Mouse (Mus musculus) C2C12 (cell line): ENCODE measurements around the gene Ncmap. TPM values are rescaled to one million over a fixed set of nuclear protein-coding genes. Genes with fewer than 3 reads are reported as not detected.
A peak's percentile ranks its signal among the peaks of the same experiment; 100 is the strongest.

Experiments used
- H3K27me3 ChIP-seq: one replicate; pipeline ENCODE4 v1.6.1; 2011; ENCODE audit not compliant: control insufficient read depth, insufficient read depth, insufficient read length
- H3K36me3 ChIP-seq: one replicate; pipeline ENCODE4 v1.6.1; 2011; ENCODE audit not compliant: control insufficient read depth, insufficient read depth
- H3K4me3 ChIP-seq: one replicate; pipeline ENCODE4 v1.5.1; 2011; ENCODE audit warnings: mild to moderate bottlenecking, control low read depth; ENCODE audit not compliant: poor library complexity, insufficient read depth, severe bottlenecking
- H3K79me2 ChIP-seq: one replicate; pipeline ENCODE4 v1.6.1; 2011; ENCODE audit not compliant: control insufficient read depth, insufficient read depth
- H3K79me3 ChIP-seq: one replicate; pipeline ENCODE4 v1.6.1; 2011; ENCODE audit warnings: low read depth, control low read depth
- H3ac ChIP-seq: one replicate; pipeline ENCODE3; 2011; ENCODE audit warnings: low read depth; ENCODE audit not compliant: control insufficient read depth, insufficient read length
- CEBPB ChIP-seq: IDR thresholded peaks from one replicate; pipeline ENCODE4 v1.6.1; 2011; ENCODE audit warnings: low read depth, mild to moderate bottlenecking, control low read depth, moderate library complexity
- CTCF ChIP-seq: IDR thresholded peaks from one replicate; pipeline ENCODE4 v1.5.1; 2011; ENCODE audit not compliant: control insufficient read depth, insufficient read depth, insufficient read length
- FOSL1 ChIP-seq: IDR thresholded peaks from one replicate; pipeline ENCODE4 v1.8.0; 2011; ENCODE audit warnings: mild to moderate bottlenecking, low read length; ENCODE audit not compliant: poor library complexity, insufficient read depth, severe bottlenecking
- MAX ChIP-seq: IDR thresholded peaks from one replicate; pipeline ENCODE4 v1.6.1; 2011; ENCODE audit warnings: mild to moderate bottlenecking, control low read depth
- MYOD1 ChIP-seq: IDR thresholded peaks from one replicate; pipeline ENCODE4 v1.6.1; 2011; ENCODE audit warnings: low read depth; ENCODE audit not compliant: control insufficient read depth, insufficient read length
- MYOG ChIP-seq: IDR thresholded peaks from one replicate; pipeline ENCODE4 v1.6.1; 2011; ENCODE audit not compliant: control insufficient read depth, insufficient read length; ENCODE audit errors: extremely low read depth
- USF1 ChIP-seq: IDR thresholded peaks from one replicate; pipeline ENCODE4 v1.6.1; 2011; ENCODE audit warnings: low read depth, mild to moderate bottlenecking, control low read depth, moderate library complexity
- microRNA-seq: library from miRNA; unstranded; fragments of <30 nt; microRNA quantifications from one replicate; pipeline ENCODE4, GENCODE M21; 2019; ENCODE audit warnings: borderline microRNAs expressed
- polyA plus RNA-seq: library from polyadenylated mRNA; unstranded; fragments of >200 nt; fragmentation: generic; extraction: Trizol; gene quantifications from one replicate; pipeline ENCODE4 v1.2.1, GENCODE M21; 2012; ENCODE audit warnings: missing spikeins

Ncmap gene
- polyA plus RNA-seq, 1 experiment = 0.02 TPM

- H3ac ChIP-seq = no peak overlapping the region
- H3K79me2 ChIP-seq = peaks cover 98% of the 10 kb centered on the region
- H3K36me3 ChIP-seq = peaks cover 97% of the 10 kb centered on the region
- H3K27me3 ChIP-seq = no peaks in the 10 kb centered on the region
- TF ChIP-seq MYOD1 = no peak
- no peak overlapping the region for H3K4me3 ChIP-seq
- H3K79me3 ChIP-seq = peaks cover 64% of the 10 kb centered on the region
Measured at GRCm38 (mm10) chr4:135335327-135336022, 62.6 kb downstream of the Ncmap start.

- Histone ChIP-seq H3K36me3 (peaks cover 96% of the 10 kb centered on the region), H3K79me2 (peaks cover 32% of the 10 kb centered on the region), H3K4me3 (no peak overlapping the region), H3ac (no peak overlapping the region), H3K27me3 (no peaks in the 10 kb centered on the region), H3K79me3 (peaks cover 9% of the 10 kb centered on the region)
- TF ChIP-seq MYOG (no peak), USF1 (no peak), MAX (no peak), CEBPB (no peak), CTCF (no peak), MYOD1 (no peak)
Measured at GRCm38 (mm10) chr4:135326469-135326868, 71.6 kb downstream of the Ncmap start.

GRCm38 (mm10) chr4:135326046-135326445 is 72.0 kb downstream of the Ncmap start:
- H3K79me3 ChIP-seq = peaks cover 6% of the 10 kb centered on the region

DNA sequence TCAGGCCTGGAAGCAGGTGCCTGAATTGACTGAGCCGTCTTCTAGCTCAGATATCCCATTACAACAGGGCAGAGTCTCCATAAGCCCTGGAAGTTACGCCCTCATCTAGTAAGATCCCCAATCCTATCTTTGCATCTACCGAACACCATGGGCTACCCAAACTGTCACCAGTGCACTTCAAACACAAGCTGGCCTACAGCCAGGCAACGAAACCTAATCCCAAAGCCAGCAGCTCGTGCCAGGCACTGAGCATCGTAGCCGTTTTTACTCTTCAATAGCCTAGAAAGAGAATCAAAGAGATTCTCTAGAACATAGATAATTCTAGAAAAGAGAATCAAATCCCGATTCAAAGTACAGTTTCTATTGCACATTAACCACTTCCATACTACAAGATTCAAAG is 75.0 kb downstream of the Ncmap start:
- Histone ChIP-seq H3K79me3 (peaks cover 1% of the 10 kb centered on the region), H3ac (no peak overlapping the region), H3K4me3 (no peak overlapping the region), H3K27me3 (no peaks in the 10 kb centered on the region), H3K36me3 (peaks cover 96% of the 10 kb centered on the region), H3K79me2 (peaks cover 7% of the 10 kb centered on the region)
- TF ChIP-seq FOSL1 = no peak
- no peak for TF ChIP-seq USF1
- TF ChIP-seq CTCF = no peak
- no peak for TF ChIP-seq MAX
- no peak for TF ChIP-seq MYOD1
- TF ChIP-seq CEBPB = no peak
- TF ChIP-seq MYOG = no peak

More at GRCm38 (mm10) chr4:135326046-135326445, 72.0 kb downstream of the Ncmap start:
- H3K4me3 ChIP-seq = no peak overlapping the region
- peaks cover 96% of the 10 kb centered on the region for H3K36me3 ChIP-seq
- H3ac ChIP-seq = no peak overlapping the region
- TF ChIP-seq MYOG (no peak), MYOD1 (no peak), MAX (no peak), USF1 (no peak), CEBPB (no peak), CTCF (no peak), FOSL1 (no peak)
- no peaks in the 10 kb centered on the region for H3K27me3 ChIP-seq
- peaks cover 28% of the 10 kb centered on the region for H3K79me2 ChIP-seq

Small RNAs within 50 kb of the gene (microRNA-seq; reads per million reads assigned to microRNA genes)
- gene Mir700 = 183 reads per million, percentile 77 among the genes with 10 or more reads in this experiment

Other genes with a start within 250 kb of the Ncmap start
- 139 TPM for gene Clic4, start 125.4 kb downstream of the Ncmap start, polyA plus RNA-seq
- gene Srrm1, start 44.9 kb downstream of the Ncmap start, polyA plus RNA-seq = 62.6 TPM
- gene Rcan3, start 35.6 kb upstream of the Ncmap start, polyA plus RNA-seq = 9.2 TPM
- gene Stpg1, start 96.6 kb upstream of the Ncmap start, polyA plus RNA-seq = 0.01 TPM
- gene Nipal3, start 96.8 kb upstream of the Ncmap start, polyA plus RNA-seq = 0.91 TPM
- gene Grhl3, start 175.4 kb upstream of the Ncmap start, polyA plus RNA-seq = 0.49 TPM